ENCODE assay signal across 19 mouse cellular contexts in the genomic region with DNA sequence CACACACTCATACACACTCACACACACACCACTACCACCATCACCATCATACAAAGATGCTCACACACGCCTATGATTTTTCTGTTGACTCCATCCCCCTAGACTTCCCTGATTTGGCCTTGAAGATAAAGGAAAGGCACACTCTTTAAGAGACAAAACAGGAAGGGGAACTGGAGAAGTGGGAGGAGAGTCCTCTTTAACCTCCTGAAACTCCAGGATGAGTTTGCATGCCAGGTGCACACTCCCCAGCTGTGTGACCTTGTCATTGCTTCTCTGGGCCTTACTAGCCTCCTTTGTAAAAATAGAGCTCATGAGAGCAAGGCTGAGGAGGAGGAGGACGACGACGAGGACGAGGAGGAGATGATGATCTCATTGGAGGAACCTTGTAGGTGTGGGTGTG.
"Had no signal": no experiment of that assay in that cellular context is flagged by ENCODE, and none has a peak within 500 bp of the region (broad histone marks: within the 10 kb centered on the region; RNA-seq: fewer than 3 reads in every experiment).

No protein-coding gene starts in this region.

- H3K27me3 ChIP-seq: kidney, embryonic 15.5 days; limb, embryonic 12.5 days; limb, embryonic 15.5 days had no signal

- H3K9me3 ChIP-seq: kidney, embryonic 15.5 days; limb, embryonic 12.5 days; limb, embryonic 15.5 days had no signal

- H3K9ac ChIP-seq: kidney, embryonic 15.5 days; limb, embryonic 12.5 days; limb, embryonic 15.5 days; liver, embryonic 14.5 days; liver, postnatal 0 days; lung, embryonic 14.5 days had no signal

- H3K36me3 ChIP-seq: kidney, embryonic 15.5 days; limb, embryonic 12.5 days; limb, embryonic 15.5 days had no signal

- DNase-seq: kidney, adult 11 months; kidney, adult 8-10 months; kidney, postnatal 36 days; layer of hippocampus, postnatal 36 days; liver, postnatal 0 days; lung, embryonic 14.5 days; midbrain, embryonic 14.5 days; right cerebral cortex, adult 18-20 months; right cerebral cortex, postnatal 14 days; right cerebral cortex, postnatal 4 days; spleen, adult 18-20 months; thymus, adult 18-20 months; thymus, postnatal 4 days had no signal

- H3K27ac ChIP-seq: kidney, embryonic 15.5 days; left cerebral cortex, adult 2 months; limb, embryonic 12.5 days; limb, embryonic 15.5 days; liver, embryonic 14.5 days; macrophage had no signal

- ATAC-seq: liver, postnatal 0 days had no signal

- H3K4me3 ChIP-seq: kidney, embryonic 15.5 days; left cerebral cortex, adult 2 months; limb, embryonic 12.5 days; limb, embryonic 15.5 days had no signal
